Comparison of ENCODE assay signal across 11 mouse cellular contexts in genomic region chr14:27402332-27403250, GRCm38 (mm10). TPM values are rescaled to one million over a fixed set of nuclear protein-coding genes. Genes with fewer than 3 reads are reported as not detected.
DNase-seq lines count a peak whose midpoint lies in the region; ATAC-seq and TF ChIP-seq lines count a peak whose summit lies in the region.
"Had no signal": no experiment of that assay in that cellular context is flagged by ENCODE, and none has a peak within 500 bp of the region (broad histone marks: within the 10 kb centered on the region; RNA-seq: fewer than 3 reads in every experiment).

No protein-coding gene starts in this region.

- no peaks in the 10 kb centered on the region for H3K79me2 ChIP-seq in CH12.LX (replicated peaks; ENCODE audit: control insufficient read depth, extremely low read depth, insufficient read depth, poor library complexity, severe bottlenecking)

- H3K4me2 ChIP-seq in CH12.LX (ENCODE audit: insufficient read depth, low read depth, poor library complexity, severe bottlenecking), result no peak overlapping the region
- no peak overlapping the region for H3K4me2 ChIP-seq in stomach, embryonic 14.5 days (replicated peaks; ENCODE audit: low read depth, low read length)
- H3K4me2 ChIP-seq: limb, embryonic 12.5 days; midbrain, embryonic 12.5 days had no signal

- H3K9ac ChIP-seq in CH12.LX (ENCODE audit: insufficient read depth, low read depth), result no peak overlapping the region
- H3K9ac ChIP-seq in stomach, embryonic 14.5 days (replicated peaks; ENCODE audit: low read depth, low read length), result no peak overlapping the region
- H3K9ac ChIP-seq: limb, embryonic 12.5 days; midbrain, embryonic 12.5 days had no signal

- TF ChIP-seq POLR2A in CH12.LX (IDR thresholded peaks at IDR 0.05; ENCODE audit: low read depth, low read length), result no peak

- TF ChIP-seq CTCF in CH12.LX (conservative IDR thresholded peaks at IDR 0.05 in 1 of 2, IDR thresholded peaks at IDR 0.05 in 1 of 2; ENCODE audit: low read depth in 2 of 2, low read length in 2 of 2), result no peak

- in situ Hi-C loops in CH12.LX (cut with MboI; ENCODE audit: low pct_ligation_motif_present, low pct_unique_long_range_greater_than_20kb, low sequenced_read_pairs), result no loop called here

- WGBS in stomach, embryonic 14.5 days, result 70% methylated on average over 10 of the region's 10 CpGs

- no peak overlapping the region for H3K27ac ChIP-seq in CH12.LX (ENCODE audit: insufficient read depth, low read depth)
- H3K27ac ChIP-seq in stomach, embryonic 14.5 days (ENCODE audit: low read length), result peak overlapping the region; percentile 21; the same call in 1 of the 2 replicates
- H3K27ac ChIP-seq: limb, embryonic 12.5 days; midbrain, embryonic 12.5 days had no signal

- H3K36me3 ChIP-seq in CH12.LX (replicated peaks in 1 of 2; ENCODE audit: control insufficient read depth in 1 of 2, insufficient read depth in 1 of 2, low read length in 1 of 2), result no peaks in the 10 kb centered on the region
- H3K36me3 ChIP-seq in stomach, embryonic 14.5 days (ENCODE audit: control insufficient read depth, insufficient read depth, low read length), result no peaks in the 10 kb centered on the region
- H3K36me3 ChIP-seq: midbrain, embryonic 12.5 days had no signal

- dilution Hi-C loops in CH12.LX (cut with MboI; ENCODE audit: extremely low pct_ligation_motif_present, extremely low pct_unique_long_range_greater_than_20kb, low sequenced_read_pairs), result no loop called here

- no peak for TF ChIP-seq RAD21 in CH12.LX (IDR thresholded peaks at IDR 0.05; ENCODE audit: low read depth, low read length)

- H3K4me3 ChIP-seq in CH12.LX (replicated peaks in 1 of 3; ENCODE audit: low read depth in 2 of 3, low read length in 2 of 3, poor library complexity in 1 of 3), result no peak overlapping the region
- H3K4me3 ChIP-seq in stomach, embryonic 14.5 days (ENCODE audit: low read depth, low read length), result no peak overlapping the region
- H3K4me3 ChIP-seq: limb, embryonic 12.5 days; midbrain, embryonic 12.5 days had no signal

- peaks cover 13 to 50% of the 10 kb centered on the region in 2 experiments for H3K4me1 ChIP-seq in CH12.LX (ENCODE audit: control insufficient read depth in 1 of 2, insufficient read depth in 2 of 2)
- H3K4me1 ChIP-seq in stomach, embryonic 14.5 days (ENCODE audit: control insufficient read depth, insufficient read depth, low read length), result no peaks in the 10 kb centered on the region
- H3K4me1 ChIP-seq: limb, embryonic 12.5 days; midbrain, embryonic 12.5 days had no signal

- peak; percentile 35 for ATAC-seq in inflammation-experienced regulatory T-cells, adult 6 months
- no peak for ATAC-seq in stomach, embryonic 14.5 days (ENCODE audit: insufficient number of reproducible peaks, insufficient read depth, low FRiP score, low read depth)
- ATAC-seq: intestine, embryonic 16.5 days had no signal

- H3K9me3 ChIP-seq in CH12.LX (replicated peaks; ENCODE audit: low read length), result peaks cover 10% of the 10 kb centered on the region
- no peaks in the 10 kb centered on the region; the same call in 1 of the 2 replicates for H3K9me3 ChIP-seq in stomach, embryonic 14.5 days (ENCODE audit: control insufficient read depth, low read depth, low read length)
- H3K9me3 ChIP-seq: limb, embryonic 12.5 days; midbrain, embryonic 12.5 days had no signal

- DNase-seq in kidney, adult 9 months, result peak; percentile 28
- DNase-seq in kidney, adult 18-20 months, result no peak
- peak; percentile 46 for DNase-seq in CH12.LX (ENCODE audit: extremely low read depth)
- no peak for DNase-seq in urinary bladder, postnatal 4 days (ENCODE audit: low spot score in 2 of 2)
- DNase-seq in layer of hippocampus, postnatal 25 days (ENCODE audit: extremely low spot score in 1 of 2, low spot score in 1 of 2), result no peak
- DNase-seq in urinary bladder, adult 18-20 months (ENCODE audit: low spot score in 2 of 2), result no peak

- no peak for TF ChIP-seq EP300 in CH12.LX (IDR thresholded peaks at IDR 0.05; ENCODE audit: low read length)

- H3K27me3 ChIP-seq in CH12.LX (replicated peaks), result peaks cover 5% of the 10 kb centered on the region
- no peaks in the 10 kb centered on the region for H3K27me3 ChIP-seq in stomach, embryonic 14.5 days (ENCODE audit: control insufficient read depth, insufficient read depth, low read length)
- H3K27me3 ChIP-seq: limb, embryonic 12.5 days; midbrain, embryonic 12.5 days had no signal

TF ChIP-seq in CH12.LX, 34 proteins besides CTCF, POLR2A, EP300 and RAD21:
- TF ChIP-seq MAZ (IDR thresholded peaks at IDR 0.05; ENCODE audit: low read depth, low read length) (no peak), NELFE (IDR thresholded peaks at IDR 0.05; ENCODE audit: low read depth, low read length) (no peak), IRF4 (IDR thresholded peaks at IDR 0.05; ENCODE audit: low read depth, low read length) (no peak), MAFK (IDR thresholded peaks at IDR 0.05; ENCODE audit: insufficient replicate concordance, low read length) (no peak), POLR2AphosphoS2 (IDR thresholded peaks at IDR 0.05; ENCODE audit: low read depth, low read length) (no peak), SIN3A (IDR thresholded peaks at IDR 0.05; ENCODE audit: low read length) (no peak), JUN (IDR thresholded peaks at IDR 0.05; ENCODE audit: insufficient read depth, low read depth, low read length) (no peak), USF1 (IDR thresholded peaks at IDR 0.05; ENCODE audit: low read depth, low read length) (no peak), ZKSCAN1 (IDR thresholded peaks at IDR 0.05; ENCODE audit: borderline replicate concordance, low read depth, low read length) (no peak), ETS1 (conservative IDR thresholded peaks at IDR 0.05; ENCODE audit: low read depth, low read length) (no peak), RCOR1 (conservative IDR thresholded peaks at IDR 0.05; ENCODE audit: low read depth, low read length) (no peak), HCFC1 (IDR thresholded peaks at IDR 0.05; ENCODE audit: low read depth, low read length) (no peak)

RNA-seq across cellular contexts. Expression of gene Fam208a, which starts 26.0 kb away (rescaled TPM):
- 7.5 and 8.2 TPM in 2 replicates for total RNA-seq in CH12.LX (2012; rRNA removed)
- total RNA-seq in CH12.LX (2014; rRNA removed), result 11.4 and 13.3 TPM in 2 replicates
- polyA plus RNA-seq in CH12.LX (2012; ENCODE audit: insufficient read length, low read depth), result 4.0 and 4.4 TPM in 2 replicates
- polyA plus RNA-seq in inflammation-experienced regulatory T-cells, adult 6 months (2017; shearing (Covaris generic)), result 10 to 100 TPM; 22.8 to 46.1 (median 33.8) TPM
- 21.4 and 22.8 TPM in 2 replicates for polyA plus RNA-seq in stomach, embryonic 14.5 days (2014; fragmentation: Nextera tagmentation; extraction: Ambion mirVana)
- total RNA-seq in layer of hippocampus, postnatal 25 days (2021), result 10 to 100 TPM; 29.6 to 34.3 TPM

Comparison
In these comparisons a context has a peak if more than half of its experiments do, and no peak if none do; other contexts are left out.
1. DNase-seq: peak in kidney, adult 9 months (single experiment) and CH12.LX (single experiment); none in kidney, adult 18-20 months (single experiment), urinary bladder, postnatal 4 days (0 of 2), layer of hippocampus, postnatal 25 days (0 of 2) and urinary bladder, adult 18-20 months (0 of 2).